Mouse (Mus musculus) heart, embryonic 16.5 days (tissue): ENCODE results near the gene Cdk8. TPM values are rescaled to one million over a fixed set of nuclear protein-coding genes. Genes with fewer than 3 reads are reported as not detected.

ENCODE experiments used
- polyA plus RNA-seq: library from polyadenylated mRNA; unstranded; fragments of >200 nt; fragmentation: Nextera tagmentation; extraction: Ambion mirVana; gene quantifications from 2 replicates; pipeline ENCODE4 v1.2.1, GENCODE M21; 2015

The Cdk8 gene
- polyA plus RNA-seq, 1 experiment from 2014 or later, result 6.9 TPM

Other genes starting within 250 kb of the Cdk8 start
- gene Cyp3a25, start 221.6 kb upstream of the Cdk8 start, polyA plus RNA-seq, result 0.16 TPM in 1 of 2 replicates, not detected in the other
- gene Cyp3a59, start 152.0 kb upstream of the Cdk8 start, polyA plus RNA-seq, result not detected in 2 replicates
- gene Gm5565, start 70.7 kb upstream of the Cdk8 start, polyA plus RNA-seq, result not detected in 2 replicates
- not detected in 2 replicates for gene Gm6309, start 60.5 kb upstream of the Cdk8 start, polyA plus RNA-seq
- not detected in 2 replicates for gene 1700001J03Rik, start 45.9 kb upstream of the Cdk8 start, polyA plus RNA-seq
- 53.1 and 57.1 TPM in 2 replicates for gene Rnf6, start 9.7 kb upstream of the Cdk8 start, polyA plus RNA-seq
- gene Wasf3, start 153.8 kb downstream of the Cdk8 start, polyA plus RNA-seq, result 0.15 and 0.33 TPM in 2 replicates